Mouse (Mus musculus): ENCODE results near the gene Ptgis.

Ptgis gene

GRCm38 (mm10) chr2:167240008-167240964 lies at the start of gene Ptgis:
Ptgis (minus strand) TSS chr2:167240604.
- DNase-seq (ENCODE audit: low spot score): no peak

- peak; percentile 3 for DNase-seq (ENCODE audit: low spot score)
Observed at GRCm38 (mm10) chr2:167281461-167281860, 41.1 kb upstream of the Ptgis start.

- DNase-seq (ENCODE audit: low spot score): no peak
Observed at GRCm38 (mm10) chr2:167280986-167281310, 40.5 kb upstream of the Ptgis start.

GRCm38 (mm10) chr2:167280090-167280985 lies 39.9 kb upstream of the Ptgis start:
- peak; percentile 65 for DNase-seq (ENCODE audit: low spot score)

GRCm38 (mm10) chr2:167278751-167279526 lies 38.5 kb upstream of the Ptgis start:
- no peak for DNase-seq (ENCODE audit: low spot score)

GRCm38 (mm10) chr2:167278011-167278410 lies 37.6 kb upstream of the Ptgis start:
- DNase-seq (ENCODE audit: low spot score): peak; percentile 3

GRCm38 (mm10) chr2:167277026-167277425 lies 36.6 kb upstream of the Ptgis start:
- peak; percentile 13 for DNase-seq (ENCODE audit: low spot score)

GRCm38 (mm10) chr2:167275856-167276255 lies 35.5 kb upstream of the Ptgis start:
- peak; percentile 2 for DNase-seq (ENCODE audit: low spot score)

GRCm38 (mm10) chr2:167274713-167275465 lies 34.5 kb upstream of the Ptgis start:
- peak; percentile 3 for DNase-seq (ENCODE audit: low spot score)

- DNase-seq (ENCODE audit: low spot score): peak; percentile 2
Observed at GRCm38 (mm10) chr2:167273206-167273740, 32.9 kb upstream of the Ptgis start.

- peak; percentile 2 for DNase-seq (ENCODE audit: low spot score)
Observed at GRCm38 (mm10) chr2:167272706-167273105, 32.3 kb upstream of the Ptgis start.

- DNase-seq (ENCODE audit: low spot score): peak; percentile 2
Observed at GRCm38 (mm10) chr2:167271121-167271521, 30.7 kb upstream of the Ptgis start.

- peak; percentile 2 for DNase-seq (ENCODE audit: low spot score)
Observed at GRCm38 (mm10) chr2:167270496-167270895, 30.1 kb upstream of the Ptgis start.

- DNase-seq (ENCODE audit: low spot score): peak; percentile 2
Observed at GRCm38 (mm10) chr2:167268721-167269120, 28.3 kb upstream of the Ptgis start.

- DNase-seq (ENCODE audit: low spot score): peak; percentile 2
Observed at GRCm38 (mm10) chr2:167268411-167268690, 27.9 kb upstream of the Ptgis start.

GRCm38 (mm10) chr2:167267531-167268410 lies 27.4 kb upstream of the Ptgis start:
- peak; percentile 2 for DNase-seq (ENCODE audit: low spot score)

- DNase-seq (ENCODE audit: low spot score): peak; percentile 2
Observed at GRCm38 (mm10) chr2:167266231-167266630, 25.8 kb upstream of the Ptgis start.

GRCm38 (mm10) chr2:167265806-167266205 lies 25.4 kb upstream of the Ptgis start:
- DNase-seq (ENCODE audit: low spot score): peak; percentile 2

- DNase-seq (ENCODE audit: low spot score): peak; percentile 2
Observed at GRCm38 (mm10) chr2:167265021-167265420, 24.6 kb upstream of the Ptgis start.

GRCm38 (mm10) chr2:167263931-167264330 lies 23.5 kb upstream of the Ptgis start:
- no peak for DNase-seq (ENCODE audit: low spot score)
